Mouse (Mus musculus) embryonic fibroblast, embryonic 13.5 days (primary cell): Measurements from ENCODE around the gene Ankrd52.

Experiments used
- CTCF ChIP-seq: IDR thresholded peaks from 2 replicates; pipeline ENCODE4 v1.5.1; 2011; ENCODE audit warnings: mild to moderate bottlenecking, control low read depth, low read length, moderate library complexity, borderline replicate concordance; ENCODE audit not compliant: insufficient read depth
- POLR2A ChIP-seq: IDR thresholded peaks from 2 replicates; pipeline ENCODE4 v1.6.1; 2011; ENCODE audit warnings: low read depth, mild to moderate bottlenecking, control low read depth, low read length, moderate library complexity

DNA sequence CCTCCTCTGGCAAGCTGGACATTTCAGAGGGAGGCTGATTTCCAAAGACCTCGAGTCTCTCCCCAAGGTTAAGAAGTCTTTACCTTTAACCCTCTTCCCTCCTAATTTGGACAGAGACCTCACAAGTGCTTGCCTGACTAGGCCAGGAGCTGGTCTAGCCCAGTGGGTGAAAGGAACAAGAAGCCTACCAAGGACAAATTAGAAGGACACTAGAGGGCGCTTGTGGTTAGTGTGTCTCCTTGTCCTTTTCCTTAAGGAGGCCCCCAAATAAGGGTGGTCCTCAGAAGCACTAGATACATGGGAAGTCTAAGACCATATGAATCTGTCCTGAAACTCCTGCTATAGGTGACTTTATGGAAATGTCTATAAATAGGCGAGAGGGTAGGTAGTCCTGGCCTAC lies 14.3 kb upstream of the Ankrd52 start:
- TF ChIP-seq POLR2A (no peak), CTCF (no peak)
